Mouse (Mus musculus): ENCODE measurements around the gene Ttbk2. TPM values are rescaled to one million over a fixed set of nuclear protein-coding genes. Genes with fewer than 3 reads are reported as not detected.

Ttbk2 gene
- polyA plus RNA-seq, 1 experiment from 2014 or later: 4.0 TPM

- Histone ChIP-seq H3K4me3 (ENCODE audit: low read depth, low read length) (peak overlapping the region; percentile 82), H3K4me2 (peak overlapping the region; percentile 100), H3K27me3 (ENCODE audit: control insufficient read depth, insufficient read depth, low read length) (no peaks in the 10 kb centered on the region), H3K9ac (ENCODE audit: low read depth, low read length) (peak overlapping the region; percentile 84), H3K4me1 (ENCODE audit: control insufficient read depth, insufficient read depth, low read length) (peaks cover 24% of the 10 kb centered on the region), H3K36me3 (ENCODE audit: control insufficient read depth, insufficient read depth, low read length) (peaks cover 13% of the 10 kb centered on the region), H3K27ac (ENCODE audit: low read depth, low read length) (peak overlapping the region; percentile 94), H3K9me3 (replicated peaks; ENCODE audit: control insufficient read depth, low read length) (no peaks in the 10 kb centered on the region)
- under 1% methylated on average over 49 of the region's 50 CpGs for WGBS (ENCODE audit: insufficient replicate concordance)
- ATAC-seq (replicated peaks; ENCODE audit: insufficient number of reproducible peaks, low FRiP score, low TSS enrichment): peak; percentile 22
Measured at GRCm38 (mm10) chr2:120730639-120731166, 119.7 kb downstream of the Ttbk2 start.

GRCm38 (mm10) chr2:120729775-120730585, 120.4 kb downstream of the Ttbk2 start:
- Histone ChIP-seq H3K27me3 (ENCODE audit: control insufficient read depth, insufficient read depth, low read length) (no peaks in the 10 kb centered on the region), H3K36me3 (ENCODE audit: control insufficient read depth, insufficient read depth, low read length) (peaks cover 18% of the 10 kb centered on the region), H3K9ac (ENCODE audit: low read depth, low read length) (peak overlapping the region; percentile 84), H3K4me3 (ENCODE audit: low read depth, low read length) (peak overlapping the region; percentile 82), H3K4me2 (peak overlapping the region; percentile 100), H3K9me3 (replicated peaks; ENCODE audit: control insufficient read depth, low read length) (no peaks in the 10 kb centered on the region), H3K27ac (ENCODE audit: low read depth, low read length) (peak overlapping the region; percentile 94; the same call in 1 of the 2 replicates), H3K4me1 (ENCODE audit: control insufficient read depth, insufficient read depth, low read length) (peaks cover 24% of the 10 kb centered on the region)
- no peak for ATAC-seq (replicated peaks; ENCODE audit: insufficient number of reproducible peaks, low FRiP score, low TSS enrichment)
- WGBS (ENCODE audit: insufficient replicate concordance): 2% methylated on average over 23 of the region's 23 CpGs

GRCm38 (mm10) chr2:120724176-120724575, 126.2 kb downstream of the Ttbk2 start:
- 77% methylated on average over 6 of the region's 6 CpGs for WGBS (ENCODE audit: insufficient replicate concordance)
- H3K4me1 ChIP-seq (ENCODE audit: control insufficient read depth, insufficient read depth, low read length): peaks cover 16% of the 10 kb centered on the region
- H3K27ac ChIP-seq (ENCODE audit: low read depth, low read length): no peak overlapping the region; the same call in 1 of the 2 replicates
- ATAC-seq (replicated peaks; ENCODE audit: insufficient number of reproducible peaks, low FRiP score, low TSS enrichment): no peak
- H3K4me3 ChIP-seq (ENCODE audit: low read depth, low read length): no peak overlapping the region
- H3K36me3 ChIP-seq (ENCODE audit: control insufficient read depth, insufficient read depth, low read length): peaks cover 60% of the 10 kb centered on the region
- no peaks in the 10 kb centered on the region for H3K9me3 ChIP-seq (replicated peaks; ENCODE audit: control insufficient read depth, low read length)
- H3K27me3 ChIP-seq (ENCODE audit: control insufficient read depth, insufficient read depth, low read length): no peaks in the 10 kb centered on the region
- no peak overlapping the region for H3K9ac ChIP-seq (ENCODE audit: low read depth, low read length)
- H3K4me2 ChIP-seq: no peak overlapping the region

- H3K4me2 ChIP-seq: no peak overlapping the region
- H3K9ac ChIP-seq (ENCODE audit: low read depth, low read length): no peak overlapping the region
- peaks cover 11% of the 10 kb centered on the region for H3K4me1 ChIP-seq (ENCODE audit: control insufficient read depth, insufficient read depth, low read length)
- no peak for ATAC-seq (replicated peaks; ENCODE audit: insufficient number of reproducible peaks, low FRiP score, low TSS enrichment)
- 58% methylated on average over 4 of the region's 4 CpGs for WGBS (ENCODE audit: insufficient replicate concordance)
- no peaks in the 10 kb centered on the region for H3K9me3 ChIP-seq (replicated peaks; ENCODE audit: control insufficient read depth, low read length)
- no peaks in the 10 kb centered on the region for H3K27me3 ChIP-seq (ENCODE audit: control insufficient read depth, insufficient read depth, low read length)
- 0 out of 2 replicates have a peak overlapping the region, but pooled peaks have one; percentile 42 for H3K27ac ChIP-seq (ENCODE audit: low read depth, low read length)
- H3K36me3 ChIP-seq (ENCODE audit: control insufficient read depth, insufficient read depth, low read length): peaks cover 60% of the 10 kb centered on the region
- no peak overlapping the region for H3K4me3 ChIP-seq (ENCODE audit: low read depth, low read length)
Measured at GRCm38 (mm10) chr2:120723621-120724020, 126.8 kb downstream of the Ttbk2 start.

GRCm38 (mm10) chr2:120722491-120722890, 127.9 kb downstream of the Ttbk2 start:
- 0 out of 2 replicates have a peak overlapping the region, but pooled peaks have one; percentile 41 for H3K27ac ChIP-seq (ENCODE audit: low read depth, low read length)
- WGBS (ENCODE audit: insufficient replicate concordance): 44% methylated on average over 8 of the region's 8 CpGs

GRCm38 (mm10) chr2:120721911-120722310, 128.5 kb downstream of the Ttbk2 start:
- peaks cover 8% of the 10 kb centered on the region for H3K4me1 ChIP-seq (ENCODE audit: control insufficient read depth, insufficient read depth, low read length)
- H3K9ac ChIP-seq (ENCODE audit: low read depth, low read length): no peak overlapping the region
- no peaks in the 10 kb centered on the region for H3K9me3 ChIP-seq (replicated peaks; ENCODE audit: control insufficient read depth, low read length)
- H3K36me3 ChIP-seq (ENCODE audit: control insufficient read depth, insufficient read depth, low read length): peaks cover 64% of the 10 kb centered on the region
- no peak overlapping the region for H3K4me2 ChIP-seq
- ATAC-seq (replicated peaks; ENCODE audit: insufficient number of reproducible peaks, low FRiP score, low TSS enrichment): no peak
- H3K27ac ChIP-seq (ENCODE audit: low read depth, low read length): no peak overlapping the region
- whole genome bisulfite sequencing (ENCODE audit: insufficient replicate concordance): 81% methylated on average over 2 of the region's 2 CpGs
- no peaks in the 10 kb centered on the region for H3K27me3 ChIP-seq (ENCODE audit: control insufficient read depth, insufficient read depth, low read length)
- H3K4me3 ChIP-seq (ENCODE audit: low read depth, low read length): no peak overlapping the region

More at GRCm38 (mm10) chr2:120722491-120722890, 127.9 kb downstream of the Ttbk2 start:
- Histone ChIP-seq H3K4me3 (ENCODE audit: low read depth, low read length) (no peak overlapping the region), H3K9ac (ENCODE audit: low read depth, low read length) (no peak overlapping the region), H3K4me1 (ENCODE audit: control insufficient read depth, insufficient read depth, low read length) (peaks cover 8% of the 10 kb centered on the region), H3K4me2 (no peak overlapping the region), H3K27me3 (ENCODE audit: control insufficient read depth, insufficient read depth, low read length) (no peaks in the 10 kb centered on the region), H3K36me3 (ENCODE audit: control insufficient read depth, insufficient read depth, low read length) (peaks cover 68% of the 10 kb centered on the region), H3K9me3 (replicated peaks; ENCODE audit: control insufficient read depth, low read length) (no peaks in the 10 kb centered on the region)
- no peak for ATAC-seq (replicated peaks; ENCODE audit: insufficient number of reproducible peaks, low FRiP score, low TSS enrichment)

- no peak for ATAC-seq (replicated peaks; ENCODE audit: insufficient number of reproducible peaks, low FRiP score, low TSS enrichment)
- Histone ChIP-seq H3K36me3 (ENCODE audit: control insufficient read depth, insufficient read depth, low read length) (peaks cover 62% of the 10 kb centered on the region), H3K4me1 (ENCODE audit: control insufficient read depth, insufficient read depth, low read length) (peaks cover 8% of the 10 kb centered on the region), H3K4me3 (ENCODE audit: low read depth, low read length) (no peak overlapping the region), H3K27ac (ENCODE audit: low read depth, low read length) (no peak overlapping the region), H3K27me3 (ENCODE audit: control insufficient read depth, insufficient read depth, low read length) (no peaks in the 10 kb centered on the region), H3K9ac (ENCODE audit: low read depth, low read length) (no peak overlapping the region), H3K4me2 (no peak overlapping the region), H3K9me3 (replicated peaks; ENCODE audit: control insufficient read depth, low read length) (no peaks in the 10 kb centered on the region)
- 87% methylated on average over 6 of the region's 6 CpGs for WGBS (ENCODE audit: insufficient replicate concordance)
Measured at GRCm38 (mm10) chr2:120720821-120721220, 129.6 kb downstream of the Ttbk2 start.

- no peaks in the 10 kb centered on the region for H3K27me3 ChIP-seq (ENCODE audit: control insufficient read depth, insufficient read depth, low read length)
- H3K9me3 ChIP-seq (replicated peaks; ENCODE audit: control insufficient read depth, low read length): no peaks in the 10 kb centered on the region
- H3K4me2 ChIP-seq: no peak overlapping the region
- H3K27ac ChIP-seq (ENCODE audit: low read depth, low read length): no peak overlapping the region
- H3K9ac ChIP-seq (ENCODE audit: low read depth, low read length): no peak overlapping the region
- 93% methylated on average over 8 of the region's 8 CpGs for WGBS (ENCODE audit: insufficient replicate concordance)
- H3K4me1 ChIP-seq (ENCODE audit: control insufficient read depth, insufficient read depth, low read length): peaks cover 6% of the 10 kb centered on the region; the same call in 1 of the 2 replicates
- no peak for ATAC-seq (replicated peaks; ENCODE audit: insufficient number of reproducible peaks, low FRiP score, low TSS enrichment)
- peaks cover 61% of the 10 kb centered on the region for H3K36me3 ChIP-seq (ENCODE audit: control insufficient read depth, insufficient read depth, low read length)
- H3K4me3 ChIP-seq (ENCODE audit: low read depth, low read length): no peak overlapping the region
Measured at GRCm38 (mm10) chr2:120718496-120718895, 131.9 kb downstream of the Ttbk2 start.

Measured in heart, embryonic 11.5 days (tissue).